Mouse (Mus musculus) liver (tissue): ENCODE results near the gene Tspan10.
"Not testable (repeated sequence)": the region's sequence is repeated elsewhere in the genome, so short reads cannot be mapped to it uniquely, and the experiment has no call there.

Experiments used
- DNase-seq: peaks from one replicate; pipeline ENCODE4 v3.0.0-alpha.2; 2020; ENCODE audit warnings: mixed read lengths

The Tspan10 gene

DNA sequence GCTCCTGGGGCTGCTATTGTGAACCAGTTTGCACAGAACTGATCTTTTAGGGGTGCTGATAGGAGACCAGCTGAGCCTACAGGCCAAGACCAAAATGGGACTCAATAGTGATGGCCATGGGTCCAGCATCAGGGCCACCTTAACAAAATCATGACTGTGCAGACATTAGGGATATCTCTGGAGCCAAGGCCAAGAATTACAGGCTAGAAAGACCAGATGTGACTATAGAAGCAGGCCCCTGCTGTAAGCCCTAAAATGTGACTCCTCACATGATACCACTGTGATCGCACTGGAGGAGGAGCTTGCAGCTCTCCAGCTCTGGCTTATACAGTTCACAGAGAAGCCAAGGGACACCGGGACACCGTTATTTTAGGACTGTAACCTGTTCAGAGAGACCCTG lies at the start of gene Tspan10:
Gene Tspan10, plus strand, starts transcription at position 301 of the 400 bp plus-strand sequence.
- no peak for DNase-seq

DNA sequence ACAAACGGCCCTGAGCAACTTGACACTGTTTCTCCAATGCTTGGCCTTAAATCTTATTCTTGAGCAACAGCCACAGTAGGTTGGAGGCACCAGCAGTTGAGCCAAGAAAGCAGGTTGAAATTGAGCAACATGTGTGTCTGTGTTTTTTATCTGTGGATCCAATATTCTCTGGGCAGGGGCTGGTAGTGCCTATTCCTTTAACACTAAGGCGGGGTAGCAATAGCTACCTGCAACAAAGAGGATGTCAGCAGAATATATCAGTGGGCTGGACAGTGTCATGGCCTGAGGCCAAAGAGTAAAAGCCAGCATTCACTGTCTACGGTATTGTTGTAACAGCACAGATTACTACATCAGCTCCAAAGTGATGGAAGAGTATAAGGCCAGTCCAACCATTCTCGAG lies 46.8 kb upstream of the Tspan10 start:
- DNase-seq = no peak

DNA sequence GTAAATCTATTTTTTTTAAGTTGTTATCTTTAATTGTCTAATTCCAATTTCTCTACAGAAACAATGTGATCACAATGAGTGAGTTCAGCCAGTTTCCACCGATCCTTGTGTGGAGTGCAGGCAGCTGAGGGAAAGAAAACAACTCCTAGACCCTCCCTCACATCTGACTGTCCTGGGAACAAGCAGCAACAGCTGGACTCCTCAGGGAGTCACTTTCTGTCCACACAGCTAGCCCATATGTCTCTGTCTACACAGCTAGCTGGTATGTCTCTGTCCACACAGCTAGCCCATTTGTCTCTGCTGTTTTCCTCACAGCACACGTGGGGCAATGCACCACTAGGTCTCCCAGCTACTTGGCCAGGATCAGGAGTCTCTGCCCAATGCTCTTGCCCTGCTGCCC lies 44.8 kb upstream of the Tspan10 start:
- DNase-seq = no peak

DNA sequence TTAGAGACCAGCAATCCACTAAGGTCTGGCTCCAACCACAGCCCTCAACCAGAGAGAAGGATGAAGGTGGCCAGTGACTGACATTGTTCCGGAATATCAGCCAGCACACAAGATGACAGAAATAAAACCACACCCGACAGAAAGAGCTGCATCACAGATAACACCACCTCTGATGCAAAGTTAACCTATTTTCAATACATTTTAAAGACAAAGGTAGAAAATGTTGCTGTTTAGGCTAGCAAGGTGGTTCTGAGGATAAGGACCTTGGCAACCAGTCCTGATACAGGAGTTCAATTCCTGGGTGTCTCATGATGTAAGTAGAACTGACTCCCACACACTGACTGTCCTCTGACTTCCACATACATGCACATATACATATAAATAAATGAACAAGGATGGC lies 43.1 kb upstream of the Tspan10 start:
- DNase-seq = no peak

DNA sequence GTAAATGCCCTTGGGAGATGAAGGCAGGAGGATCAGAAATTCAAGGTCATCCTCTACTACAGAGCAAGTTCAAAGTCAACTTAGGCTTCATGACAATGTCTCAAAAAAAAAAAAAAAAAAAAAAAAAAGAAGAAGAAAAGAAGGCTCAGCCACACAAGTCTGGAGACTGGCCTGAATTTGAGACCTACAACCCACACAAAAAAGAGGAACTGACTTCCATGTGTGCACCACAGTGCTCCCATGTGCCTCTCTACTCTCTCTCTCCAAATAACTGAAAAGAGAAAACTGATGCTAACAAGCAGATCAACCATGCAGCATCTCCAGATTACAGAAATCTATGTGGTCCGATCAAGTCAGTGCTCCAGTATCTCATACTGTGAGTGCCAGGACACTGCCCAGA lies 37.6 kb upstream of the Tspan10 start:
- DNase-seq = no peak

DNA sequence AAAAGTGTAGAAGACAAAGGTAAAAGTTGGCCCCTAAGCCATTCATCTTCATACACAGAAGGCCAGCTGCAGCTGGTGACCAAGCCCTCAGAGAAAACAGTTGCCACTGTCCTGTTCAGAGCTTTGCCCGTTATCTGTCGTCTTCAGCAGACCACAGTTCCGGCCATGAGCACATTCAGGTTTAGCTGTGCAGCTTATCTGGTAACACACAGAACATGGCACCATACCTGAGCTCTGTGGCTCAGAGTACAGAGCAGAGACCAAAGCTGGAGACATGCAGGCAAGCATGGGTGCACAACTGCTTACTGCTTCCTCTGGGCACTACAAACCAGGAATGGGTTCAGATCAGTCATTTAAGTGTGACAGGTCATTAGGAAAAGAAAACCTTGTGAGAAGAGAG lies 36.6 kb upstream of the Tspan10 start:
- peak; percentile 74 for DNase-seq

DNA sequence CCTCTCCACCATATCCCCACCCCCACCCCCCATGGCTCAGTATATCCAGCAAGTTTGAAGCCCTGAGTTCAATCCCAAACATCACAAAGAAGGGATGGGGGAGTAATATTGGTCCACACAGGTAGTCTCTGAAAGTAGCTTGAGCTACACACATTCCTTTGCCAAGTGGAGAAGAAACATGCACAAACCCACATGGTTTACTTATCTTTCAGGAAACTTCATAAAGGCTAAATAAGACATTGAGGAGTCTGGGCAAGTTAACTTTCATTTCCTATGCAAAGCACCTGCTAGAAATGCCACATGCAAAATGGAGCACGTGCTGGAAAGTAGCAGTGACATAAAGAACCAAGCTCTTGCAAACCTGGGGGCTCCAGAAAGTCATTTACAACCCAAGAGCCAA lies 36.0 kb upstream of the Tspan10 start:
- no peak for DNase-seq

DNA sequence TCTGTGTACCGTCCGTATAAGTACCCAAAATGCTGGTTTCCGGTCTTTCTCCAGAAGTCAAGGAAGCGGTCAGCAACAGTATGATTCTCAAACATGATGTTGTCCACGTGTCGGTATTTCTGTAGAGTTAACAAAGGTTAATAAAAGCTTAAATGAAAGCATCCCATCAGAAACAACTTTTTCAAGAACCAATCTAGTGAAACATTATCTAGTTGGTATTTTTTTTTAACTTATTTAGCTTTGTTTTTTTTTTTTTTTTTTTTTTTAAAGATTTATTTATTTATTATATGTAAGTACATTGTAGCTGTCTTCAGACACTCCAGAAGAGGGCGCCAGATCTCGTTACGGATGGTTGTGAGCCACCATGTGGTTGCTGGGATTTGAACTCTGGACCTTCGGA lies 28.8 kb upstream of the Tspan10 start:
- not testable (repeated sequence) for DNase-seq

DNA sequence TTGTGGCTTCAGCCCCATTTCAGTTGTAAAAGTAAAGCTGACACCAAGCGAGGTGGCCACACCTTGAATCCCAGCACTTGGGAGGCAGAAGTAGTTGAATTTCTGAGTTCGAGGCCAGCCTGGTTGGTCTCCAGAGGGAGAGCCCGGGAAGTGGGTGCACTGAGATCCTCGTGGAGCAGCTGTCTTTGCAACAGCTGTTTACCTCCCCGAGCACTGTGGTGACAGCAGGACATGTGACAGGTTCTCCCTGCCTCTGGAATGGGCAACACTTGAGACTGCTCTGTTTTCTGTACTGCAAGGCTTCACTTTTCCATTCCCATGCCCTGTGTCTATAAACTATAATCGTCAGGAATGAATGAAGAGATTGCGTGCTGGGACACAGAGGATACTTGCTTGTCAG lies 24.6 kb upstream of the Tspan10 start:
- no peak for DNase-seq

DNA sequence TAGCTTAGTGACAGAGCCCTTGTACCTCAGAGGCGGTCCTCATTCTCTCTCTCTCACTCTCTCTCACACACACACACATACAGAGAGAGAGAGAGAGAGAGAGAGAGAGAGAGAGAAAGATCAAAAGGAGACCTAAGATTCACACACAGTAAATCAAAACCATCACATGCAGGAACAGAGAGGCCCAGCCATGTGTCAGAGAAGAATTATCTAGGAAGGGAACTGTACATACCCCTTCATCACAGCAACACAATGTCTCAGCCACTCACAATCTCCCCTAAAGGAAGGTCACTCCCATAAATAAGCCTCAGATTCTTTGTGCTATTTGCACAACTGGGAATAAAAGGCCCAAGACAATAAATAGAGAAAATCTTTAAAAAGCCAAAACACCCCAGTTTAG lies 23.9 kb upstream of the Tspan10 start:
- no peak for DNase-seq

DNA sequence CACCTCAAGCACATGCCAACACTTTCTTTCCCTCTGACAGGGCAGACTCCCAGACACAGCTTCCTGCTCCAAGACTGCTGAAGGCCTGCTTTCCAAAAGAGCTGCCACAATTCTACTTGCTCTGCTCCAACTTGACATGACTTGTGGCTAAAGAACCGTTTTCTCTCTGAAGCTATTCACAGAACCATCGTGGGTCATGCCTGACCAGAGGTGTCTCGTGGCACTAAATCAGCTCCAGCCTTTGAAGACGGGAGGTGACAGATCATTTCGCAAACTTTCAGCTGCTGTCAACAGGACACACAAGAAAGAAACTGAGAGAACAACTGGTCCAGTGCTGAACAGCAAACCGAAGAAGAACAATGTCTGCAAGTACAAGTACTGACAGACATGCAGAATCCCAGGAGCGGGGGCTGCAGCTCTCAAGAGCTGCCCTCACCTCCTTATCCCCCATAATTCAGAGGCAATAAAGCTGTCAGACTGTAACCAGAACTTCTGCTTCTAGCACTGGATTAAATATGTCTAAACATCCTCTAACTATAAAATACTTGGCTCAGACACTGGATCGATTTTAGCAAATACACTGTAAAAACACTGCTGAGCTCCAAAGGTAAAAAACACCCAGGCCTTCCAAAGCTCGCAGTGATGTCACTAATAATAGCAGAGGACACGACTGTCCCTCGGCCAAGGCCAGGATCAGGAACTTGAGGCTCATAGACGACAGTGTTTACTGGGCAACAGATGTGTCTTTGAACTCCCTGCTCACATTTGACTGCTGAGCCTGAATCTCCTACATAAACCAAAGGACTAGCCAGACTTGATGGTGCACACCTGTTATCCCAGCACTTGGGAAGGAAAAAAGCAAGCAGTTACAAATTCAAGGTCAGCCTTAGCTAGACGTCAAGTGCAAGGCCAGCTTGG lies 19.5 kb upstream of the Tspan10 start:
- no peak for DNase-seq

DNA sequence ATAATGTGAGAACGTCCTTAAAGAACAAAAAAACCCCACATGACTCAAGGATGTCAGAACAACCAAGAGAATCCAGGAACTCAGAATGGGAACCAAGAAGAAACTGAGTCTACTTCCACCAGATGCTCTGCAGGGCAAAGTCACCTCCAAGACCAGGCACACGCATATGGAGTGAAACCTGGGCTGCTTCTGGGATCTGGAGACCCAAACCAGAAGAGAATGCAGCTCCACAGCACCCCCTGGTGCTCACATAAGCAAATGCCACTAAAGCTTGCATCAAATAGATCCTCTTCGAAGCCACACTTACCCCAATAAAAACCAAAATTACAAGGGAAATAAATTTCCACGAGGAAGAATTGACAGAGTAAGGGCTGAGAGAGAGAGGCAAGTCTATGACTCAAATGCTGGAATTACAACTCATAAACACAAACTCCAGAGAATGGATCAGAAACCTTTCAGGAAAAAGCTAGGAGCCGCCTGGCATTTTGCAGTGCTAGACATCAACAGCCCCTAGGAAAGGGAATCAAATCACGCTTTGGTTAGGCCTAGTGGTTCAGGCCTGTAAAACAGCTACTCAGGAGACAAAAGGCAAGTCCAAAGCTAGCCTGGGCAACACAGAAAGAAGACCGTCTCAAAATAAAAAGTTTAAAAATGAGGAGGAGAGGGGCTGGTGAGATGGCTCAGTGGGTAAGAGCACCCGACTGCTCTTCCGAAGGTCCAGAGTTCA lies 18.7 kb upstream of the Tspan10 start:
- DNase-seq = peak; percentile 62

DNA sequence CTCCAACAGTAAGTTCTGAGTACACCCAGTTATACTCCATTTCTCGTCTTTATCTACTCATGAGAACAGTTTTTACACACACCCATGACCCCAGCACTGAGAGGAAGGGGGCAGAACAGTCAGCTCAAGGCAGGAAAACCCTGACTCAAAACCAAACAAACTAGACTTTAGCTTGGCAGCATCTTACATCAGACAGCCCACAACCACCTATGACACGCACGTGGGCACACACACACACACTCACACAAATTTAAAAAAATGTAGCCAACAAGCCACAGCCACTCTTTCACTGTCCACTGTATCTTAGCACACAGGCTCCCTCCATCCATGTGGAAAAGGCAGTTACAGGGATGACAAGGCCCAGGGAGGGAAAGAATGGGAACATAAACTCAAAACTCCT lies 15.7 kb upstream of the Tspan10 start:
- DNase-seq = no peak

DNA sequence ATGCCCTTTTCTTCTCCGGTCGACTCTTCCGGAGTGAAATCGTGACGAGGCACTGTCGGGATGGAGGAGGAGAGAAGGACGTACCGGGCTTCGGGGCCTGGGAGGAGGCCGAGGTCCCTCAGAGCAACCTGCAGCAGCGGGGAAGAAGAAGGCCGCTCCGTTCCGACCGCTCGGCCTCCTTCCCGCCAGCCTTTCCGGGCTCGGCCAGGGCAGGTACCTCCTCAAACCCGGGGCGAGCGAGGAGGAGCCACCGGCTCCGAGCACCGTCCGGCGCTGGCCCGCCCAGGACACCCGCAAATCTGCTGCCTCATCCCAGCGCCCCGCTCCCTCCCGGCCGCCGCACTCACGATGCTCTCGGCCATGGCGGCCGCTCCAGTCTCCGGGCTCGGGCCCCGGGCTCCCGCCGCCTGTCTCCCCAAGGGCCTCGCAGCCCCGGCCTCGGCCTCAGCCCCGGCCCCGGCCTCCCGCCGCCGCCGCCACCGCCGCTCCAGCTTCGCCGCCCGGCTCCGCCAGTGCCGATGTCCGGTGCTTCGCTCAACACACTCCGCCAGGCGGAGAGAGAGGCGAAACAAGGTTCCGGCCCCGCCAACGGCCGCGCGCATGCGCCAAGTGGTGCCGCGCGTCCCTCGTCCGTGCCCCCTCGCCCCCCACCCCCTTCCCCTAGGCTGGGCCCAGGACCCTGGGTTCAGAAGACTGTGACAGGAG lies 5.1 kb upstream of the Tspan10 start, which contains the start of gene Nploc4:
Gene Nploc4, minus strand, starts transcription at position 557 of the 705 bp plus-strand sequence.
- peak; percentile 90 for DNase-seq

DNA sequence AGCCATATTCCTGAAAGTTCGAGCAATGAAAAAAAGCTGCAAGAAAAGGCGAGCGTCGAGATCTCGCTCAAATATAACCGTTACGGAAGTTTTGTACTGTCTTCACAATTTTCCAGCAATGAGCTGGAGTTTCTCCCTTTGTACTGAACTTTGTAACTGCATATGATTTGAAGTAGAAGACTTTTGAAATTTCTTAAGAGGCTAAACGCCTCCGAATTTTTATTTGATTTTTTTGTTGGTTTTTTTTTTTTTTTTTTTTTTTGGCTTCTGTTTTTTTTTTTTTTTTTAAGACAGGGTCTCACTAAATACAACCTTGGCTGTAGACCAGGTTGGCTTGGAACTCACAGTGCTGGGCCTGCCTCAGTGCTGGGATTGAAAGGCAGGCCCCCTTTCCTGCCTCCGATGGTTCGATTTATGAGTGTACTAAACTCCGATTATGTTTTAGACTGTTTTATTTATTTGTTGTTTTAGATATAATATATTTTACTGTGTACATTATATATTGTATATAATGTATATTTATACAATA lies 4.5 kb upstream of the Tspan10 start:
- DNase-seq = no peak

DNA sequence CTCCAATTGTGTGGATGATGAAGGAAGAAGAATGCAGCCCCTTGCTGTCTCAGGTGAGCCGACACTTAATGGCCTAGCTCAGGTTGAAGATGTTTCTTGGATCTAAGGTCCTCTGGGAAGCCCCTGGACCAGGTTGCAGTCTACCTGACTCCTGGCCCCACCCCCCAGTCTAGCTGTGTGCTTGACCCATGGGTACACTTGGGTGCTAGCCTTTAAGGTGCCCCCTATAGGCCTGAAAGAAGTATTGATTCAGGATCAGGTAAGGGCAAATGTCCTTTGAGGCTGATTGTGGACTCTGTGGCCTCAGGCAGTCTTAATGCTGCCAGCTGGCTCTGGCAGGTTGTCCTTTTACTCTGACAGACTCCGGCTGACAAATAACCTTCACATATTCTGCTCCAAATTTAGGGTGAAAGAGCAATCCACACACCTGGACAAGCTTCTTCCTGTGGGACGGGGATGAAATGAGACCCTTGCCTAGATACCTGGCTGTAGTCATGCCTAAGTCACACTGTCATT lies 379 bp downstream of the Tspan10 start:
- no peak for DNase-seq

DNA sequence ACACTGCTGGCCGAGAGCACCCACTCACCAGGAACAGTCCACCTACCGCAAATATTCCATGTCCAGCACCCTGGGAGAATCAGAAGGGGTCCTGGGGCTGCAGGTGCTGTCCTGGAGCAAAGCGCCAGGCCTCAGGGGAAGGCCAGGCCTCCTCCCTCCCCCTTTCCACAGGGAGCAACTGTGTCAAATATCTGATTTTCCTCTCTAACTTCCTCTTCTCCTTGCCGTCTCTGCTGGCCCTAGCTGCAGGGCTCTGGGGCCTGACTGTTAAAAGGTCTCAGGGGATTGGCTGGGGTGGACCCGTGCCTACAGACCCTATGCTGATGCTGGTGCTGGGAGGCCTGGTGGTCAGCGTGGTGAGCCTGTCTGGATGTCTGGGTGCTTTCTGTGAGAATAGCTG lies 1.7 kb downstream of the Tspan10 start:
- DNase-seq = no peak

DNA sequence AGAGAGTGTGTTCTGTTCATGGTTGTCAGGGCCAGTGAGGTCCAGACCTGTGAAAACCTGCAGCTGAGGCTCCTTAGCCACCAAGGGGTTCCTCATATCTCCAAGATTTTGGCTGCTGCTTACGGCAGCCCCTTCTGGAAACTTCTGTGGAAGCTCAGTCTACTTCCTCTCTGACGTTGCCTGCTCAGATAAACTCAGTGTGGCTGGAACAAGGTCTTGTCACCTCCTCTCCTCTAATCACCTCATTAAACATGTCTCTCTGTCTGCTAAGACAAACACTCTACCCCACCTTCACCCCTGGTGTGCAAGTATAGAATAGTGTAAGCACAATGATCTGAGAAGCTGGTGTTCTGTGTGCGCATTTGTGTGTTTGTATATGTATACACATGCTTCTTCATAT lies 3.0 kb downstream of the Tspan10 start:
- no peak for DNase-seq

DNA sequence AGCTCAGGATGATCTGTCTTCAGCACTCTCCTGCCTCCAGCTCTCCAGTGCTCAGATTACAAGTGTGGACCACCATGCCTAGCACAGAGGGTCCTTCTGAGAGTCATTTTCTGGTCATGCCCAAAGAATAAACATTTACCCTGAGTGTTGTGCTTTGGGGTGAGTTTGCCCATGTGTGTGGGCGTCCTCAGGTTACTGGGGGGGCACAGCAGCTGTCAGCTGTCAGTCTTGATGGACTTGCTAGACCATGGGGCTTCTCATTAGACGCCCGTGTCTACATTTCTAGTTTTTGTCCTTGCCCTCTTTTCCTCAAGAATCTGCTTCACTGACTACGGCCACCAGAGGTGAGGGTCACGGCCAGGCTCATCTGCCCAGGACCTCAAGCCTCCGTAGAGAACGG lies 4.7 kb downstream of the Tspan10 start:
- DNase-seq = no peak

DNA sequence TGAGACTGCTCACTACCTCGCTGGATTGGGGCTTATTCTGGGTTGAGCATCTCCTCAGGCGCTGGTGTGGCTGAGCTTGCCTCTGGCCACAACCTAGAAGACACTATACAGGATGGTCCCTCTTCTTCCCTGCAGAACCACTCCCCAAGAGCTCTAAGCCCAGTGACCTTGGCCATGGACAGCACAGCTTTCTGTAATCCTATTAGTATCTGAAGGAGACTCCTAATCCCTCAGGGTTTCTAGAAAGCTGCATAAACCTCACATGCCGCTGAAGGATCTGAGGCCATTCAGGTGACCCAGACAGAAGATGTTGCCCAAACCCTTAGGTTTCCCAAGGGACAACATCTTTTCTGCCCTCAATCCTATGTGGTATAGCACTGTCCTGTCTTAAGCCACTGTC lies 9.8 kb downstream of the Tspan10 start:
- no peak for DNase-seq

DNA sequence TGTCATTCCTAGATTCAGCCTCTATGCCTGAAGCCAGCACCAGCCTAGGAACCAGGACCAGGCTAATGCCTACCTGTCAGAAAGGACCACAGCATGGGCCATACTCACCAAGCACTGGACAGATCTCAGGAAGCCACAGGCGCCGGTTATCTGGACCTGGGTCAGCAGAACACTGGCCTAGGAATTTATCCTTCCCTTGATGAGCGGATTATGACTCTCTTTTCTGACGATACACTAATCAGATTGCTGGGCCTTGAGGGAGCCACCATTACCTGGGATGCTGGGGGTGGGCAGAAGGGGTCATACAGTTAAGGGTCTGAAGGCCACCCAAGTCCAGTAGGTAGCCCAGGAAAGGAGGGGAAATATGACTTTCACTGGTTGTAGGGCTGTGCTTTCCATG lies 10.9 kb downstream of the Tspan10 start, which contains the start of gene Pde6g:
Gene Pde6g, minus strand, starts transcription at position 195 of the 400 bp plus-strand sequence.
- no peak for DNase-seq

DNA sequence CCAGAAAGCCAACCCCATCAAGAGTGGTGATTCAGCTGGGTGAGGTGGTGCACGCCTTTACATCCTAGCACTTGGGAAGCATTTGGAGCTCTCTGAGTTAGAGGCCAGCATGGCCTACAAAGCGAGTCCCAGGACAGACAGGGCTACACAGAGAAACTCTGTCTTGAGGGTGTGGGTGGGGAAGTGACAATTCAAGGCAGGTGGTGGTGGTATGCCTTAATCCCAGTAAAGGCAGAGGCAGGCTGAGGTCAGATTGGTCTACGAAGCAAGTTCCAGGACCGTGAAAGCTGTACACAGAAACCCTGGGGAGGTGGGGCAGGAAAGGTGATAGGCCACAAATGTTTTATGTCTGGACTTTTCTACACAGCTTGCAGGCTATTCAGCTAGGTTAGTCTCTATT lies 12.5 kb downstream of the Tspan10 start:
- DNase-seq = no peak

DNA sequence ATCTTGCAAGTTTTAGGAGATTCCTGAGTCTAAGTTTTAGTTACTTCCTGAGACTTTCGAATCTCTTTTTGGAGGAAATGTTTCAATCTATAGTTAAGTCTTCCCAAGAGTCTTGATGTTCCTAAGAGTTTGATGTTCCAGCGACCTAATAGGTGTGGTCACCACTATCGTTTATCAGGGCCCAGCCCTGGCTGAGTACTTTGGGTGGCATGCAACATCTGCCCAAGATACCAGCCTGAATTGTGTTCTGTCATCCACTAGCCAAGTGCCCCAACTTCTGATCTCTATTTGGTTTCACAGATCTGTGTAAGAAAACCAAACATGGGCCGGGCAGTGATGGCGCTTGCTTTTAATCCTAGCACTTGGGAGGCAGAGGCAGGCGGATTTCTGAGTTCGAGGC lies 13.0 kb downstream of the Tspan10 start:
- DNase-seq = peak; percentile 54
